Mouse (Mus musculus) hindbrain, embryonic 14.5 days (tissue): ENCODE data around the gene Gdi2. TPM values are rescaled to one million over a fixed set of nuclear protein-coding genes. Genes with fewer than 3 reads are reported as not detected.

ENCODE experiments used
- ATAC-seq: fragments of 200-750 bp; cut with Nextera tagmentation; 2 replicates; pipeline ENCODE4 v1.8.0; 2017; ENCODE audit warnings: moderate number of reproducible peaks, mild to moderate bottlenecking, moderate TSS enrichment, moderate library complexity; ENCODE audit not compliant: low FRiP score
- DNase-seq: peaks from one replicate; pipeline ENCODE4 v3.0.0-alpha.2; 2015; ENCODE audit warnings: low spot score
- H3K27ac ChIP-seq: fragments of 300-500 bp; sonication (generic); 2 replicates; pipeline ENCODE4 v1.5.1; 2014; ENCODE audit warnings: mild to moderate bottlenecking, moderate library complexity
- H3K27me3 ChIP-seq: fragments of 300-500 bp; sonication (generic); 2 replicates; pipeline ENCODE4 v1.6.1; 2014; ENCODE audit warnings: mild to moderate bottlenecking, low read length, mixed read lengths; ENCODE audit not compliant: control insufficient read depth, insufficient read depth
- H3K36me3 ChIP-seq: fragments of 300-500 bp; sonication (generic); replicated peaks from 2 replicates; pipeline ENCODE4 v1.6.1; 2014; ENCODE audit not compliant: control insufficient read depth, insufficient read depth
- H3K4me1 ChIP-seq: fragments of 300-500 bp; sonication (generic); replicated peaks from 2 replicates; pipeline ENCODE4 v1.6.1; 2014; ENCODE audit warnings: antibody characterized with exemption, low read length, mixed read lengths; ENCODE audit not compliant: control insufficient read depth, insufficient read depth
- H3K4me2 ChIP-seq: fragments of 300-500 bp; sonication (generic); replicated peaks from 2 replicates; pipeline ENCODE4 v1.6.1; 2014; ENCODE audit warnings: mild to moderate bottlenecking, moderate library complexity
- H3K4me3 ChIP-seq: fragments of 300-500 bp; sonication (generic); replicated peaks from 2 replicates; pipeline ENCODE4 v1.5.1; 2014; ENCODE audit warnings: mild to moderate bottlenecking, low read length
- H3K9ac ChIP-seq: fragments of 300-500 bp; sonication (generic); 2 replicates; pipeline ENCODE4 v1.6.1; 2014
- H3K9me3 ChIP-seq: fragments of 300-500 bp; sonication (generic); 2 replicates; pipeline ENCODE4 v1.6.1; 2016; ENCODE audit warnings: low read length; ENCODE audit not compliant: control insufficient read depth
- WGBS: fragments of 180-500 bp; shearing (Covaris S2); extraction: QIAGEN DNeasy Blood & Tissue Kit; methylation state at CpG from one replicate; pipeline ENCODE4 v1.1.7; 2014; 5-methylcytosine and 5-hydroxymethylcytosine counted together
- polyA plus RNA-seq: library from polyadenylated mRNA; unstranded; fragments of >200 nt; fragmentation: Nextera tagmentation; extraction: Ambion mirVana; gene quantifications from 2 replicates; pipeline ENCODE4 v1.2.1, GENCODE M21; 2014

The Gdi2 gene
- polyA plus RNA-seq, 1 experiment from 2014 or later = 464 TPM

- H3K4me3 ChIP-seq = peak overlapping the region; percentile 94
- H3K27ac ChIP-seq = no peak overlapping the region
- H3K4me1 ChIP-seq = peaks cover 4% of the 10 kb centered on the region; the same call in 1 of the 2 replicates
- H3K9me3 ChIP-seq = no peaks in the 10 kb centered on the region
- H3K36me3 ChIP-seq = no peaks in the 10 kb centered on the region
- peaks cover 6% of the 10 kb centered on the region; the same call in 1 of the 2 replicates for H3K27me3 ChIP-seq
- 27% methylated on average over 8 of the region's 8 CpGs for WGBS
- peak overlapping the region; percentile 63 for H3K4me2 ChIP-seq
- peak overlapping the region; percentile 84 for H3K9ac ChIP-seq
- no peak for DNase-seq
- ATAC-seq = no peak
These were observed 71.9 kb downstream of the Gdi2 start for GRCm38 (mm10) chr13:3609780-3610117.

GRCm38 (mm10) chr13:3610118-3610794 lies 72.4 kb downstream of the Gdi2 start:
- WGBS = under 1% methylated on average over 35 of the region's 50 CpGs
- H3K4me1 ChIP-seq = peaks cover 4% of the 10 kb centered on the region; the same call in 1 of the 2 replicates
- peak overlapping the region; percentile 80 for H3K27ac ChIP-seq
- H3K36me3 ChIP-seq = no peaks in the 10 kb centered on the region
- DNase-seq = peak; percentile 26
- peak overlapping the region; percentile 63 for H3K4me2 ChIP-seq
- H3K9ac ChIP-seq = peak overlapping the region; percentile 84
- peaks cover 6% of the 10 kb centered on the region; the same call in 1 of the 2 replicates for H3K27me3 ChIP-seq
- H3K9me3 ChIP-seq = no peaks in the 10 kb centered on the region
- ATAC-seq = peak; percentile 42
- peak overlapping the region; percentile 94 for H3K4me3 ChIP-seq

DNA sequence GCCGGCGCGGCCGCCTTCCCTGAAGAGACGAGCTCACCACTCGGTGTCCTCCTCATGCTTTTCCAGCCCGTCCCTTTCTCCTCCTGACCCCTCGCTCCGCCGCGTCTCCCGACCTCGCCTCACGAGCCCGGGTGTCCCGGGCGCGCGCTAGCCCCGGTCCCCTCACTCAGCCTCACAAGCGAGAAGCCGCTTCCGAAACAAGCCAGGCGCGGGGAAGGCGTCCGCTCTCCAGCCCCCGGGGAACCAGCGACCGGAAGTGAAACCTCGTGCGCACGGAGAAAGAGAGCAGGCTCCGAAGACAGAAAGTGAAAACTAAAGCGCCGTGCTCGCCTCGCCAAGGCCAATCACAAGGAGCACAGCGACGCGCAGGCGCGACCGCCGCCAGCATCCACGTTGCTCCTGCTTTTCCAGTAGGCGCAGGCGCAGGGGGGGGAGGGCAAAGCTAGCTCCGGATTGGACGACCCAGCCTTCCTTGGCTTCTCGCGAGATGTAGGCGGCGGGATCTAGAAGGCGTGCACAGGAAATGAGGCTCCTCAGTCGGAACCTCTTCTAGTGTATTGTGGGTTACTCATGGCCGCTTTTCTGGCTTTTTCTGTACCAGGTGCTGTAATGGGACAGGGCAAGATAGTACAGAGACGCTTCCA lies 73.1 kb downstream of the Gdi2 start, which contains the start of gene Fam208b:
Gene Fam208b, minus strand, starts transcription at position 314 of the 644 bp plus-strand sequence.
- DNase-seq (peak; percentile 97), ATAC-seq (peak; percentile 99)
- Histone ChIP-seq H3K9ac (peak within 1 kb of the TSS; percentile 84), H3K4me3 (peak within 1 kb of the TSS; percentile 94), H3K27ac (peak within 1 kb of the TSS; percentile 80), H3K4me1 (peaks cover 4% of the 10 kb centered on the region; the same call in 1 of the 2 replicates), H3K27me3 (peaks cover 6% of the 10 kb centered on the region; the same call in 1 of the 2 replicates), H3K4me2 (peak within 1 kb of the TSS; percentile 63), H3K9me3 (no peaks in the 10 kb centered on the region), H3K36me3 (no peaks in the 10 kb centered on the region)
- under 1% methylated on average over 58 of the region's 58 CpGs for WGBS

Other genes starting within 250 kb of the Gdi2 start
- gene Fam208b, start 73.0 kb downstream of the Gdi2 start, polyA plus RNA-seq = 17.2 and 22.0 TPM in 2 replicates
- 10.0 and 12.2 TPM in 2 replicates for gene Asb13, start 96.0 kb downstream of the Gdi2 start, polyA plus RNA-seq